Mouse (Mus musculus) neural tube, embryonic 12.5 days (tissue): ENCODE data around the gene Sorcs2. TPM values are rescaled to one million over a fixed set of nuclear protein-coding genes. Genes with fewer than 3 reads are reported as not detected.

Source experiments
- ATAC-seq: fragments of 200-750 bp; cut with Nextera tagmentation; 2 replicates; pipeline ENCODE4 v1.8.0; 2017; ENCODE audit warnings: low read depth, mild to moderate bottlenecking, moderate TSS enrichment, moderate library complexity; ENCODE audit not compliant: low FRiP score
- H3K27ac ChIP-seq: fragments of 300-500 bp; sonication (generic); 2 replicates; pipeline ENCODE4 v1.5.1; 2016
- H3K27me3 ChIP-seq: fragments of 300-500 bp; sonication (generic); replicated peaks from 2 replicates; pipeline ENCODE4 v1.6.1; 2016; ENCODE audit warnings: mild to moderate bottlenecking
- H3K36me3 ChIP-seq: fragments of 300-500 bp; sonication (generic); 2 replicates; pipeline ENCODE4 v1.6.1; 2016; ENCODE audit warnings: mild to moderate bottlenecking
- H3K4me1 ChIP-seq: fragments of 300-500 bp; sonication (generic); 2 replicates; pipeline ENCODE4 v1.6.1; 2016
- H3K4me2 ChIP-seq: fragments of 300-500 bp; sonication (generic); replicated peaks from 2 replicates; pipeline ENCODE4 v1.6.1; 2016; ENCODE audit warnings: mild to moderate bottlenecking
- H3K4me3 ChIP-seq: fragments of 300-500 bp; sonication (generic); 2 replicates; pipeline ENCODE4 v1.5.1; 2016
- H3K9ac ChIP-seq: fragments of 300-500 bp; sonication (generic); 2 replicates; pipeline ENCODE4 v1.6.1; 2016; ENCODE audit warnings: mild to moderate bottlenecking
- H3K9me3 ChIP-seq: fragments of 300-500 bp; sonication (generic); 2 replicates; pipeline ENCODE4 v1.6.1; 2016; ENCODE audit warnings: mild to moderate bottlenecking
- WGBS: fragments of 180-500 bp; shearing (Covaris S2); methylation state at CpG from one replicate; pipeline ENCODE4 v1.1.7; 2016; 5-methylcytosine and 5-hydroxymethylcytosine counted together
- polyA plus RNA-seq: library from polyadenylated mRNA; unstranded; fragments of >200 nt; fragmentation: Nextera tagmentation; extraction: Ambion mirVana; gene quantifications from 2 replicates; pipeline ENCODE4 v1.2.1, GENCODE M21; 2016

Gene Sorcs2
- polyA plus RNA-seq, 1 experiment from 2014 or later: 11.0 TPM

DNA sequence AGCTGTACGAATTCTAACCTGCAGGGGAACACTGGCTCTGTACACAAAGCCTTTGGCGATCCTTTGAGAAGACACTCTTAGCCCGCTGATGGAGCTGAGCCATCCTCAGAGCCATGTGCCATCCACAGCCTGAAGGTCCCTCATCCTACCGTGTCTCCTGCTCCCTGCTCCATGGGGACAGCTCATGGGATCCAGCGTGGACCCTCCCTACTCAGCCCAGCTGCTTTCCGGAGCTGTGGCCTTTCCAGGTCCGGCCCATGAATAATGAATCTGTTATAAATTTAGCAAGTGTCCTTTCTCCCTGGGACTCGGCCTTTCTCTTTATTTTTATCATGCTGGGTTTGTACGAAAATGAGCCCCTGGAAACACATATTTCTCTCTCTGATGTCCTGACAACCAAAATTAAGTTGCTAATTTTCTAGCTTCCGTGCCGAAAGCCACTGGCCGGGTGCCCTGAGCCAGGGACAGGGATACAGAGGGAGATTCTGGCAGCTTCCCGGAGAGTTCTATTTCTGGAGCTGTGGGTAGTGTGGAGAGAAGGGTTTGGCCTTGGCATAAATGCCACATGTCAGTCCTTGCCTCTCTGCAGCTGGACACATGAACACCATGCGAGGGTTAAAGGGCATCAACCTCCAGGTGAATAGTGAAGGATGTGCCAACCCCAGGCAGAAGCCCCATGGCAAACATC, 228.8 kb downstream of the Sorcs2 start:
- 0 out of 2 replicates have a peak, but pooled peaks cover 11% of the 10 kb centered on the region for H3K27me3 ChIP-seq
- H3K9me3 ChIP-seq: no peaks in the 10 kb centered on the region
- no peak overlapping the region for H3K4me2 ChIP-seq
- 43% methylated on average over 14 of the region's 14 CpGs for WGBS
- H3K4me1 ChIP-seq: peaks cover 29% of the 10 kb centered on the region
- H3K9ac ChIP-seq: no peak overlapping the region
- no peak overlapping the region for H3K4me3 ChIP-seq
- H3K36me3 ChIP-seq: no peaks in the 10 kb centered on the region
- H3K27ac ChIP-seq: no peak overlapping the region
- ATAC-seq: 0 out of 2 replicates have a peak, but pooled peaks have one; percentile 31

DNA sequence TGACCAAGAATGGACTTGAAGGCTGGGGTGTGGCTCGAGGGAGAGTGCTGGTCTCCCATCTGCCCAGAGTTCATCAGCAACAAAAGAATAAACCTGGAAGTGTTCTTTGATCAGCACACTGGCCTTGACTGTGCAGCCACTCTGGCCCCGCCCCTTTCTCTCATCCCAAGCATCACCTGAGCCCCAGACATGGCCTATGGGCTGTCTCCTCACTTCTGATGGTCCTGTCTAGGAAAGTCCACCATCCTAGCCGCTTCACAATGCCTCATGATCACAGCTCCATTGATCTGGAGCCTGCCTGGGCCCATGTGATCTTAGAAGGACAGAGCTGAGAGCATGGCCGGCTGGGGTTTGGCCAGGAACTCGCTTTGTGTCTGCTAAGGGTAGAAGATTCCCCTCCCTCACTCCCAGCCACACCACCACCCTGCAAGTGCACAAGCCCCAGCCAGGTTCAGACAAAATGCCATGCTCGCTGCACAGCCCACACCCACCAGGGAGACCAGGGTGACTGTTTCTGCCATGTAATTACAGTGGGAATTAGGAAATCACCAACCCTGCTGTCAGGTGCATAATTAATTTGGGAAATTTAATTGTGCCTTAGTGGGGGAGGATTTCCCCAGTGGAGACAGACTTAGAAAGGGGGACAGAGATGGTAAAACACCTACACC, 231.5 kb downstream of the Sorcs2 start:
- Histone ChIP-seq H3K27ac (no peak overlapping the region), H3K9me3 (no peaks in the 10 kb centered on the region), H3K36me3 (no peaks in the 10 kb centered on the region), H3K27me3 (no peaks in the 10 kb centered on the region), H3K4me2 (no peak overlapping the region), H3K4me3 (no peak overlapping the region), H3K4me1 (peaks cover 29% of the 10 kb centered on the region), H3K9ac (no peak overlapping the region)
- ATAC-seq: 0 out of 2 replicates have a peak, but pooled peaks have one; percentile 42
- WGBS: 74% methylated on average over 6 of the region's 6 CpGs

DNA sequence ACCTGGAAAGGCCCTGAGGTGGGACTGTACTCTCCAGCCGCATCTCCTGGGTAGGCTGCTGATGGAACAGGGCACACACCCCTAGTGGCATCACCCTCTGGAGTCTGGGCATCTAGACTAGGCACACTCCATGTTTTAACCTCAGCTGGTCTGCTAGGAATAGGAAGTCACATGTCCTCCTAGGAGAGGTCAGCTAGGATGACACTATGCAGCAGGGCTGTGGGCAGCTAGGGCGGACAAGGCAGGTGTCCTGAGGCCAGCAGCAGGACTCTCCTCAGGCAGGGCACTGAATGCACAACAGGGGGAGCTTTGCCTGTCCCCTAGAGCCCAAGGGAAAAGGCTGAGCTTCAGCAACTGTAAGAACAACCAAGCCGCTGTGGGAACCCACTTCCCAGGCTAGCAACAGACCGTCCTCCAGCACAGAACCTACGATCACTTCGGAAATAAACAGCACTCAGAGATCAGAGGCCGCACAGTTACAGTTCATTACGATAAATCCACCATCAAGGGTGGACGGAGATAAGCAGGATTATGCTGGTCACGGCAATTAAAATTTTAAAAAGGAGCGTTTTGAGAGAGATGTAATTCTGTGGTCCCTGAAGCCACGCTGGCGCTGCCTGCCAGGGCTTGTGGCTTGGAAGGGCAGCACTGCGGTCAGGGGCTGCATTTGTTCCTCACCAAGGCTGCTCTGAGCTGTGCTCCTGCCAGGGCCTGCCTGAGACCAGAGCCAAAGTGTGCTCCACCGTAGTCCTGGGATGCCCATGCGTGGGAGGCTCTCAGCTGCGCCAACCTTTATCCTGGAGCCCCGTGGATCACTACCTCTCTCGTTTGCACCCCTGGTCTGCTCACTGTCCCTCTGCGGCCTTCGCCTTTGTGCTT, 232.3 kb downstream of the Sorcs2 start:
- no peaks in the 10 kb centered on the region for H3K36me3 ChIP-seq
- H3K27me3 ChIP-seq: no peaks in the 10 kb centered on the region
- WGBS: 85% methylated on average over 21 of the region's 21 CpGs
- no peaks in the 10 kb centered on the region for H3K9me3 ChIP-seq
- no peak overlapping the region for H3K4me3 ChIP-seq
- H3K9ac ChIP-seq: no peak overlapping the region
- H3K27ac ChIP-seq: no peak overlapping the region
- H3K4me2 ChIP-seq: no peak overlapping the region
- peaks cover 29% of the 10 kb centered on the region for H3K4me1 ChIP-seq
- ATAC-seq: no peak

DNA sequence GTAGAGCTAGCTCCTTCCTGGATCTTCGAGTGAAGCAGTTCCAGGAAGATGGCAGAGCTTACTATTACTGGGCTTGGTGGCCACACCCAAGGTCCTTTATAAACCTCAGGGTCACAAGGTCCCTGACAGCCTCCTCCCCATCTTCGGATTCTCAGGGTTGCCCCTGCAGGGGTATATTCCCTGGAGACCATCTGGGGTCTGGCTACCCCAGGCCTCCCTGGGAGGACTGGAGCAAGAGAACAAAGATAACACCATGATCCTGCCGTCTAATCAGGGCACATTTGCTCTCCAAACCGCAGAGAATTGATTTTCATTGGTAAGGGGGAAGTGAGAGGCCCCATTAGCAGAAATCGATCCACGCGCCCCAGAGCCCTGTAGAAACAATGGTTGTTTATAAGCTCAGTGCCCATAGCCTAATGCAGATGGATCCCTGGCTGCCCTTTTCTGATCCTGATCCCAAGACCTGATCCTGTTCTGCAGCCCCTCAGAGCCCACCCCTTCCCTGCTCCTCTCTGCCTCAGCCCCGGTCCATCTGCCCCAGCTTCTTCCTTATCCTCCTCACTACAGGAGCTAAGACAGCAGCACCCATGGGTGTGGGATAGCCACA, 243.0 kb downstream of the Sorcs2 start:
- Histone ChIP-seq H3K4me2 (no peak overlapping the region), H3K9me3 (no peaks in the 10 kb centered on the region), H3K27ac (0 out of 2 replicates have a peak overlapping the region, but pooled peaks have one; percentile 12), H3K27me3 (no peaks in the 10 kb centered on the region), H3K9ac (no peak overlapping the region), H3K36me3 (no peaks in the 10 kb centered on the region), H3K4me1 (peaks cover 25% of the 10 kb centered on the region), H3K4me3 (no peak overlapping the region)
- WGBS: 27% methylated on average over 8 of the region's 8 CpGs
- no peak for ATAC-seq

DNA sequence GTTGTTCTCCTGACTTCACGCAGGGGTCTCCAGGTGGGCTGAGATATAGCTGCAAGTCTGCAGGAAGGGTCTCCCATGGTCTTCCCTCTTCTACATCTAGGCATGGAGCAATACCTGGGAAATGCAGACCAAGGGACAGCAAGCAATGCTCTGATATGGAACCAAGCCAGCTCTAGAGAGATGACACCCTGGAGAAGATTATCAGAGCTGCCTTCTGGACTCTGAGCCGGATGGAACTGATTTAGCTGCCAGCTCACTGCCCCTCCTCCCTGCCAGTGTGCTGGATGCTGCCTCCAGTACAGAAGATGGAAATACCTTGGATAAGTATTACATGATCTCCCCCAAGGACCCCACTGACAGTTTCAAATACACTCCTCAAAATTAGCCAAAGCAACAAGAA, 244.7 kb downstream of the Sorcs2 start:
- Histone ChIP-seq H3K9ac (no peak overlapping the region), H3K27ac (no peak overlapping the region), H3K4me3 (no peak overlapping the region), H3K4me1 (peaks cover 25% of the 10 kb centered on the region), H3K36me3 (no peaks in the 10 kb centered on the region), H3K4me2 (no peak overlapping the region), H3K9me3 (no peaks in the 10 kb centered on the region), H3K27me3 (no peaks in the 10 kb centered on the region)
- ATAC-seq: no peak
- WGBS: 87% methylated on average over 2 of the region's 2 CpGs

DNA sequence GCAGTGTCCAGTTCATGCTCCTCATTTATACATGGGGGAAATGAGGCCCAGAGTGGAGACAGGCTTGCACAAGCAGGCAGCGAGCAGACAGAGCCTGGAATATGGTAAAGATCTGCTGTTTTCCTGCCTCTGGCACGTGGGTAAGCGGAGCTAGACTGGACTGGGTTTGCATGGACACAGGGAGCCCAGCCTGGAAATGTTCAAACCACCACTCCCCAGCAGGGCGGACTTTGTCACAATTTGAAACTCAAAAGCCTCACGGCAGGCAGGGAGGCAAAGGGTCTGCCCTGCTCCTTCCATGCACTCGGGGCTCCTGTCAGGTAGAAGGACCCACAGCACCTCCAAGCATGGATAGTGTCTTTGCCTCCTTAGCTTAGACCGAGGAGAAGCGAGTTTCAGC, 246.9 kb downstream of the Sorcs2 start:
- no peak overlapping the region for H3K4me3 ChIP-seq
- H3K9ac ChIP-seq: no peak overlapping the region
- H3K4me2 ChIP-seq: no peak overlapping the region
- 68% methylated on average over 8 of the region's 8 CpGs for WGBS
- no peaks in the 10 kb centered on the region for H3K36me3 ChIP-seq
- no peak for ATAC-seq
- H3K4me1 ChIP-seq: peaks cover 17% of the 10 kb centered on the region
- no peak overlapping the region for H3K27ac ChIP-seq
- H3K9me3 ChIP-seq: no peaks in the 10 kb centered on the region
- H3K27me3 ChIP-seq: no peaks in the 10 kb centered on the region

DNA sequence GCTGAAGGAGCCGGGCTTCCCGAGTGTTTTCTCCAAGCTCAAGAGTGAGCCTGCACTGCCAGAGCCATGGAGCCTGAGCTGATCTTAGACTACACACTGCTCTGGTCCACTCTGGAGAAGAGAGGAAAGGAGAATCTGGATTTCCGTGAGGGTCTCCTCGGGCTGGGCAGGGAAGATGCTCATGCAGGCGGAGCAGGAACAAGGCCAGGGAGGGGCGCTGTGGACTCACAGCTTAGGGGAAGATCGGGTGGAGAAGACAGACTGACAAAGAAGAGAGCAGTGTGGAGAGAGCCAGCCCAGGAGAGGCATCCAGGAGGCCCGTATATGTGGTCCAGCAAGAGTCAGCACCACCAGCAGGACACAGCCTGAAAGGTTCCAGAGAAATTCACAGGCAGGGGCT, 248.8 kb downstream of the Sorcs2 start:
- peaks cover 6% of the 10 kb centered on the region for H3K4me1 ChIP-seq
- H3K4me2 ChIP-seq: no peak overlapping the region
- H3K9me3 ChIP-seq: no peaks in the 10 kb centered on the region
- WGBS: 56% methylated on average over 8 of the region's 8 CpGs
- H3K27me3 ChIP-seq: no peaks in the 10 kb centered on the region
- H3K9ac ChIP-seq: no peak overlapping the region
- H3K4me3 ChIP-seq: no peak overlapping the region
- H3K36me3 ChIP-seq: no peaks in the 10 kb centered on the region
- H3K27ac ChIP-seq: no peak overlapping the region
- ATAC-seq: no peak

DNA sequence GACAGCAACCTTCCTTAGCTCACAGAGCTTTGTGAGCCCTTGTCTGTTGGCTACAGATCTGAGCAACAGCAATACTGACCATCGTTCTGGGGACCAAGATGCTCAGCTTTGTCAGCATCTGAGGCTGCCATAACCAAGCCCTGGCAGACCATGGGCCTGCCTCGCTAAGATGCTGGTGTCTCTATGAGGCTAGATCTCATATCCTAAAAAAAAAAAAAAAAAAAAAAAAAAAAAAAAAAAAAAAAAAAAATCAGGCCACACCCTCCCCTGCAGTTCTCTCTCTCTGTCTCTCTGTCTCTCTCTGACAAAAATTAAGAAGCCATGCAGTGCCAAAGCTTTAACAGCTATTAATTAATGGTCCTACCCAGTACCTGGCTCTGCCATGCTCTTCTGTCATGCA, 251.3 kb downstream of the Sorcs2 start:
- H3K36me3 ChIP-seq: no peaks in the 10 kb centered on the region
- H3K9me3 ChIP-seq: no peaks in the 10 kb centered on the region
- no peak for ATAC-seq
- H3K4me1 ChIP-seq: peaks cover 6% of the 10 kb centered on the region
- no peak overlapping the region for H3K9ac ChIP-seq
- no peaks in the 10 kb centered on the region for H3K27me3 ChIP-seq
- 83% methylated on average over 2 of the region's 2 CpGs for WGBS
- no peak overlapping the region for H3K27ac ChIP-seq
- H3K4me2 ChIP-seq: no peak overlapping the region
- H3K4me3 ChIP-seq: no peak overlapping the region

DNA sequence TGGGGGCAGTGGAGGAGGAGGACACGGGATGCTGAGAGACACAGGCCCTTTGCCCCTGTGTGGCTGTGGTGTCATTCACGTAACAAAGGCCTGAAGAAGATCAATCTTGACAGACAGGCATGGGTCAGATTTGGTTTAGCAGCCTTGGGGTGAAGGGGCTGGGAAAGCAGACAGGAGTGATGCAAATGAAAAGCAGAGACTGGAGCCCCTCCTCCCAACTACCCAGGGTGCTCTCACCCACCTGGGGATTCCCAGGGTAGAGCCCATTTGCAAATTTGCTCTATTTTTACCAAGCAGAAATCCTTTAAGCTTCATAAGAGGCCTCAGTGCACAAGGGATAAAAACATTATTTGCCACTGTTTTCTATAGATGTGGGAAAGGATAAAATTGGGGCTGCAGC, 253.4 kb downstream of the Sorcs2 start:
- H3K4me3 ChIP-seq: no peak overlapping the region
- H3K9me3 ChIP-seq: no peaks in the 10 kb centered on the region
- ATAC-seq: no peak
- H3K36me3 ChIP-seq: no peaks in the 10 kb centered on the region
- H3K27me3 ChIP-seq: no peaks in the 10 kb centered on the region
- H3K4me2 ChIP-seq: no peak overlapping the region
- WGBS: 31% methylated on average over 2 of the region's 2 CpGs
- peaks cover 6% of the 10 kb centered on the region for H3K4me1 ChIP-seq
- H3K9ac ChIP-seq: no peak overlapping the region
- H3K27ac ChIP-seq: no peak overlapping the region

DNA sequence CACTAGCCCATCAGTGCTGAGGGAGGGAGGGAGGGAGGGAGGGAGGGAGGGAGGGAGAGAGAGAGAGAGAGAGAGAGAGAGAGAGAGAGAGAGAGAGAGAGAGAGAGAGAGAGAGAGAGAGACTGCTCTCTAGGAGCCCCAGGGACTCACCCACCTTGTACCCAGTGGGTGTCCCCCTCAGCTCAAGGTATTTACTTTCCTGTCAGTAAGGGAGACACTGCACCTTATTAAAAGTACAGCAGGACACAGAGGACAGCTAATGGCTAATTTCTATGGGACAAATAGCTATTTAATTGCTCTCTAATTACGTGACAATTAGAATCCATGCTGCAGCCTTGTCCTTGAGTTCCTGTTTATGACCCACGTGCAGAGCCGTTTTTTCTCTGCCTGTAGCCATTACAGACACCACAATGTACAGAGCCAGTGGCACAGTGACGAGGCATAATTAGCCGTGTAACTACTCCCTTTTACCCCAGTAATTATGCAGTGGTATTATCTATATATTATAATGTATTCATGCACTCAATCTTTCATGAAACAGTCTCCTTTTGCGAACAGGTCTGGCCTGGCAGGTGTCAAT, 256.2 kb downstream of the Sorcs2 start:
- Histone ChIP-seq H3K36me3 (no peaks in the 10 kb centered on the region), H3K4me3 (no peak overlapping the region), H3K27me3 (no peaks in the 10 kb centered on the region), H3K9me3 (no peaks in the 10 kb centered on the region), H3K9ac (no peak overlapping the region), H3K27ac (no peak overlapping the region), H3K4me2 (no peak overlapping the region), H3K4me1 (peaks cover 6% of the 10 kb centered on the region)
- ATAC-seq: peak; percentile 29; the same call in 1 of the 2 replicates
- WGBS: 46% methylated on average over 6 of the region's 6 CpGs

DNA sequence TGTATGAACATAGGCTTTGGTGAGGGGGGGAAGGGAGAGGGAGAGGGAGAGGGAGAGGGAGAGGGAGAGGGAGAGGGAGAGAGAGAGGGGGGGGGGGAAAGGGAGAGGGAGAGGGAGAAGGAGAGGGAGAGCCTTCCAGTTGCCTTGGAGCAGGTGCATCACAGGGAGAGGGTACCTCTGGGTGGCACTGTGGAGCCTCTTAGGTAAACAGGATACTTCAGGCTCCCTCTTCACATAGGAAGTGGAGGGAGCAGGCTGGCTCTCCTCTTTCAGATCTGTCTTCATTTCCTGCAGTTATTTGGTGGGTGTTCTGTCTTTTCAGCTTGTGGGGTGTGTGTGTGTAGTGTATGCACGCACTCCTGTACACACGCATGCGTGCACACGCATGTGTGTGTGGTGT, 256.8 kb downstream of the Sorcs2 start:
- no peak overlapping the region for H3K9ac ChIP-seq
- H3K4me1 ChIP-seq: peaks cover 6% of the 10 kb centered on the region
- no peak overlapping the region for H3K27ac ChIP-seq
- ATAC-seq: no peak
- H3K4me3 ChIP-seq: no peak overlapping the region
- no peaks in the 10 kb centered on the region for H3K9me3 ChIP-seq
- no peaks in the 10 kb centered on the region for H3K27me3 ChIP-seq
- no peaks in the 10 kb centered on the region for H3K36me3 ChIP-seq
- no peak overlapping the region for H3K4me2 ChIP-seq
- 88% methylated on average over 4 of the region's 4 CpGs for WGBS
